Mouse (Mus musculus) megakaryocyte, embryonic 14.5 days (primary cell): ENCODE measurements around the gene Fkbp15.

Experiments used
- FLI1 ChIP-seq: IDR thresholded peaks from 2 replicates; pipeline ENCODE4 v1.6.1; 2012; ENCODE audit warnings: low read length, inconsistent platforms, mixed read lengths
- GATA1 ChIP-seq: IDR thresholded peaks from 3 replicates; pipeline ENCODE4 v1.6.1; 2012; ENCODE audit warnings: mixed read lengths, low read length, inconsistent platforms, borderline replicate concordance

GRCm38 (mm10) chr4:62256931-62257330, 103.4 kb downstream of the Fkbp15 start:
- TF ChIP-seq FLI1 = no peak
- TF ChIP-seq GATA1 = no peak
